Comparison of ENCODE assay signal across 8 mouse cellular contexts in genomic region chr19:41894959-41895358, GRCm38 (mm10). TPM values are rescaled to one million over a fixed set of nuclear protein-coding genes. Genes with fewer than 3 reads are reported as not detected.
A peak's percentile ranks its signal among the peaks of the same experiment; 100 is the strongest.
DNase-seq lines count a peak whose midpoint lies in the region; ATAC-seq lines count a peak whose summit lies in the region.

No protein-coding gene starts in this region.

- peak overlapping the region; percentile 83 for H3K4me2 ChIP-seq in forebrain, embryonic 13.5 days
- H3K4me2 ChIP-seq in liver, embryonic 11.5 days = peak overlapping the region; percentile 81

- H3K27ac ChIP-seq in forebrain, embryonic 13.5 days = no peak overlapping the region
- 0 out of 2 replicates have a peak overlapping the region, but pooled peaks have one; percentile 3 for H3K27ac ChIP-seq in liver, embryonic 11.5 days (ENCODE audit: low read depth, low read length)

- peak overlapping the region; percentile 68 for H3K9ac ChIP-seq in forebrain, embryonic 13.5 days
- H3K9ac ChIP-seq in liver, embryonic 11.5 days (ENCODE audit: low read depth, low read length) = peak overlapping the region; percentile 56

- peak overlapping the region; percentile 91 for H3K4me3 ChIP-seq in forebrain, embryonic 13.5 days
- H3K4me3 ChIP-seq in liver, embryonic 11.5 days (ENCODE audit: low read depth, low read length) = peak overlapping the region; percentile 75

- H3K9me3 ChIP-seq in forebrain, embryonic 13.5 days (replicated peaks) = no peaks in the 10 kb centered on the region
- no peaks in the 10 kb centered on the region for H3K9me3 ChIP-seq in liver, embryonic 11.5 days (ENCODE audit: control insufficient read depth, low read length)

- peaks cover 14% of the 10 kb centered on the region for H3K36me3 ChIP-seq in forebrain, embryonic 13.5 days (ENCODE audit: poor library complexity, severe bottlenecking)
- H3K36me3 ChIP-seq in liver, embryonic 11.5 days (ENCODE audit: control insufficient read depth, insufficient read depth, low read length) = peaks cover 10% of the 10 kb centered on the region

- 54% methylated on average over 7 of the region's 7 CpGs for WGBS in forebrain, embryonic 13.5 days
- WGBS in liver, embryonic 11.5 days = 36% methylated on average over 7 of the region's 7 CpGs

- DNase-seq in 3T3-L1 (ENCODE audit: low read depth, low spot score) = peak; percentile 33
- DNase-seq in 416B (ENCODE audit: low read depth) = peak; percentile 56
- no peak for DNase-seq in liver, embryonic 11.5 days (ENCODE audit: low spot score)
- DNase-seq in ovary, postnatal 36 days (ENCODE audit: low spot score) = no peak
- DNase-seq in right cerebral cortex, postnatal 14 days = no peak
- no peak for DNase-seq in spleen, adult 18-20 months

- ATAC-seq in forebrain, embryonic 13.5 days = no peak
- ATAC-seq in liver, embryonic 11.5 days (replicated peaks; ENCODE audit: low FRiP score) = no peak
- ATAC-seq in granulocyte monocyte progenitor cell, adult 5-6 weeks (replicated peaks; ENCODE audit: poor library complexity, severe bottlenecking) = no peak

- no peaks in the 10 kb centered on the region for H3K27me3 ChIP-seq in forebrain, embryonic 13.5 days
- H3K27me3 ChIP-seq in liver, embryonic 11.5 days (replicated peaks; ENCODE audit: control insufficient read depth, insufficient read depth, low read length) = no peaks in the 10 kb centered on the region

- H3K4me1 ChIP-seq in forebrain, embryonic 13.5 days = peaks cover 18% of the 10 kb centered on the region
- H3K4me1 ChIP-seq in liver, embryonic 11.5 days (replicated peaks; ENCODE audit: control insufficient read depth, insufficient read depth, low read length) = peaks cover 8% of the 10 kb centered on the region; the same call in 1 of the 2 replicates

RNA-seq across cellular contexts. Expression of gene Rrp12, which starts 1.0 kb away (rescaled TPM):
- polyA plus RNA-seq in forebrain, embryonic 13.5 days (2015; fragmentation: Nextera tagmentation; extraction: Ambion mirVana) = 15.8 and 18.1 TPM in 2 replicates
- 29.5 and 34.0 TPM in 2 replicates for polyA plus RNA-seq in liver, embryonic 11.5 days (2014; fragmentation: Nextera tagmentation; extraction: Ambion mirVana)
- total RNA-seq in granulocyte monocyte progenitor cell, adult 5-6 weeks (2014; fragmentation: Nextera tagmentation) = 14.8 and 22.3 TPM in 2 replicates
- 18.1 and 20.1 TPM in 2 replicates for total RNA-seq in granulocyte monocyte progenitor cell, adult 5-6 weeks (2017)

RNA-seq across cellular contexts. Expression of gene Pgam1, which starts 16.8 kb away (rescaled TPM):
- polyA plus RNA-seq in forebrain, embryonic 13.5 days (2015; fragmentation: Nextera tagmentation; extraction: Ambion mirVana) = 505 and 567 TPM in 2 replicates
- 871 and 874 TPM in 2 replicates for polyA plus RNA-seq in liver, embryonic 11.5 days (2014; fragmentation: Nextera tagmentation; extraction: Ambion mirVana)
- 865 and 869 TPM in 2 replicates for total RNA-seq in granulocyte monocyte progenitor cell, adult 5-6 weeks (2014; fragmentation: Nextera tagmentation)
- 502 and 504 TPM in 2 replicates for total RNA-seq in granulocyte monocyte progenitor cell, adult 5-6 weeks (2017)

RNA-seq across cellular contexts. Expression of gene Exosc1, which starts 38.3 kb away (rescaled TPM):
- 83.2 and 86.5 TPM in 2 replicates for polyA plus RNA-seq in forebrain, embryonic 13.5 days (2015; fragmentation: Nextera tagmentation; extraction: Ambion mirVana)
- polyA plus RNA-seq in liver, embryonic 11.5 days (2014; fragmentation: Nextera tagmentation; extraction: Ambion mirVana) = 101 and 109 TPM in 2 replicates
- total RNA-seq in granulocyte monocyte progenitor cell, adult 5-6 weeks (2014; fragmentation: Nextera tagmentation) = 62.5 and 87.5 TPM in 2 replicates
- 69.5 and 82.4 TPM in 2 replicates for total RNA-seq in granulocyte monocyte progenitor cell, adult 5-6 weeks (2017)

RNA-seq across cellular contexts. Expression of gene Zdhhc16, which starts 38.3 kb away (rescaled TPM):
- polyA plus RNA-seq in forebrain, embryonic 13.5 days (2015; fragmentation: Nextera tagmentation; extraction: Ambion mirVana) = 86.5 and 96.5 TPM in 2 replicates
- polyA plus RNA-seq in liver, embryonic 11.5 days (2014; fragmentation: Nextera tagmentation; extraction: Ambion mirVana) = 58.9 and 63.0 TPM in 2 replicates
- total RNA-seq in granulocyte monocyte progenitor cell, adult 5-6 weeks (2014; fragmentation: Nextera tagmentation) = 77.4 and 78.5 TPM in 2 replicates
- total RNA-seq in granulocyte monocyte progenitor cell, adult 5-6 weeks (2017) = 42.4 and 47.2 TPM in 2 replicates

RNA-seq across cellular contexts. Expression of gene Frat2, which starts 47.0 kb away (rescaled TPM):
- 10.4 and 12.4 TPM in 2 replicates for polyA plus RNA-seq in forebrain, embryonic 13.5 days (2015; fragmentation: Nextera tagmentation; extraction: Ambion mirVana)
- polyA plus RNA-seq in liver, embryonic 11.5 days (2014; fragmentation: Nextera tagmentation; extraction: Ambion mirVana) = 9.8 and 10.9 TPM in 2 replicates
- total RNA-seq in granulocyte monocyte progenitor cell, adult 5-6 weeks (2014; fragmentation: Nextera tagmentation) = 18.9 and 20.6 TPM in 2 replicates
- 25.7 and 33.4 TPM in 2 replicates for total RNA-seq in granulocyte monocyte progenitor cell, adult 5-6 weeks (2017)

Comparison
In these comparisons a context has a peak if more than half of its experiments do, and no peak if none do; other contexts are left out.
1. DNase-seq: peak in 3T3-L1 (single experiment) and 416B (single experiment); none in liver, embryonic 11.5 days (single experiment), ovary, postnatal 36 days (single experiment), right cerebral cortex, postnatal 14 days (single experiment) and spleen, adult 18-20 months (0 of 2).